Mouse (Mus musculus): ENCODE data around the gene F2rl3.

F2rl3 gene

DNA sequence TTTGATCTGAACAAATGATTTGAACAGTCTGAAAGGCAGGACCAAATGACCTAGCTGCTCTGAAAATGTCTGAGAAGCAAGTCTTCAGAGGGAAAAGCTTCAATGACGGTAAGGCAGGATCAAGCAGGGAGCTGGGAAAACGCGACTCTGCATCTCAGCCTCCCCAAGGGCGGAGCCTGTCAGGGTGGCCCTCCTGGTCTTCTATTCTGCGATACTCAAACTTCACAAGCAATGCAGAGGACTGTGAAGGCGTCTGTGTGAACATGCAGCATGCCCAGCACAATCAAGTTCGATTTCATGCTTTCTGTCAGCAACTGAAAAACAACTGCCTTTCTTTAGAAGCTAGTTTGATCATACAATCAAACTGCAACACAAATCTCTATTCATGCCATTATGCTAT lies 5.1 kb downstream of the F2rl3 start:
- no peak for DNase-seq

- DNase-seq, result no peak
Observed at GRCm38 (mm10) chr8:72777797-72778196, 16.1 kb downstream of the F2rl3 start.

- DNase-seq, result no peak
Observed at GRCm38 (mm10) chr8:72780644-72781043, 19.0 kb downstream of the F2rl3 start.

- no peak for DNase-seq
Observed at GRCm38 (mm10) chr8:72801583-72801982, 39.9 kb downstream of the F2rl3 start.

DNA sequence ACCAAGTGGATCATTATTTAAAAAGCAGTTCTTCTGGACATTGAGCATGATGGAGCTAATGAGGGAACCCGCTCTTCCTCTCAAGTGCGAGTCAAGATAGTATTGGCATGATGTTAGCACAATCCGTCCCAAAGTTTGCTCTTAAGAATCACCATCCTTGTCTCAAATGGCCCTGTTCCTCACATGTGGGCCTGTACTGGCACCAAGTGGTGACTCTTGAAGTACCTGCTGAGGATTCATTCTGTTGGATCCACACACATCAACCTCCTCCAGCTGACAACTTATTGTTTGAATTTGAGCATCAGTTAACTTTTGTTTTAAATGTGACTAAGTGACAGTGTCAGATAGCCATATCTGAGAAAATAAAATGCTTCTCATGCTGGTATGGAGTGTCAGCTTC lies 51.0 kb downstream of the F2rl3 start:
- DNase-seq, result no peak

All from liver (tissue).